Mouse (Mus musculus) retina, adult 2 months (tissue): ENCODE data around the gene Gm21173.
"Not testable (repeated sequence)": the region's sequence is repeated elsewhere in the genome, so short reads cannot be mapped to it uniquely, and the experiment has no call there.

Experiments
- DNase-seq: peaks from one replicate; pipeline ENCODE4 v3.0.0-alpha.2; 2012; ENCODE audit warnings: low read depth, low spot score

The Gm21173 gene

DNA sequence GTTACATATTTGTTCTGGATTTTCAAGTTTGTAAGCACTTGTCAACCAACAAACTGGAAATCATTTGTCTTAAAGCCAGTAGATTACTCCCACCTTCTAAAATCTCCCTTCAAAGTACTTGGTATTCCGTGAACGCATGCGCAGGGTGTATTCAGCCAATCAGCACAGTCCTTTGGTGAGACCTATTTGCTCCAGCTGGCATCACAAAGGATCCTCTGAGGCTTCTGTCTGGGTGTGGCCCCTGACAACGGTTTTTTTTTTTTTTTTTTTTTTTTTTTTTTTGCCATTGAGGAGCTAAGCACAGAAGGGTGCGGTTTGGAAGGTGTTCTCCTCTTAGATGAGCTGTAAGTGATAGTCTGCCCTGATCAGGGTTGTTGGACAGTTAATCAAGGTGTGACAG, at the start of gene Gm21173:
TSS of gene Gm21173 (plus strand) at position 301 of the 400 bp plus-strand sequence.
- DNase-seq = not testable (repeated sequence)
